Mouse (Mus musculus) kidney, adult 9 months (tissue): ENCODE data around the gene Ctsd.
A peak's percentile ranks its signal among the peaks of the same experiment; 100 is the strongest.
"Not testable (repeated sequence)": the region's sequence is repeated elsewhere in the genome, so short reads cannot be mapped to it uniquely, and the experiment has no call there.

Experiments
- DNase-seq: peaks from one replicate; pipeline ENCODE4 v3.0.0; 2022

Ctsd gene

GRCm38 (mm10) chr7:142373039-142373438 lies 14.8 kb downstream of the Ctsd start:
- no peak for DNase-seq

GRCm38 (mm10) chr7:142371768-142372661 lies 15.8 kb downstream of the Ctsd start:
- no peak for DNase-seq

DNA sequence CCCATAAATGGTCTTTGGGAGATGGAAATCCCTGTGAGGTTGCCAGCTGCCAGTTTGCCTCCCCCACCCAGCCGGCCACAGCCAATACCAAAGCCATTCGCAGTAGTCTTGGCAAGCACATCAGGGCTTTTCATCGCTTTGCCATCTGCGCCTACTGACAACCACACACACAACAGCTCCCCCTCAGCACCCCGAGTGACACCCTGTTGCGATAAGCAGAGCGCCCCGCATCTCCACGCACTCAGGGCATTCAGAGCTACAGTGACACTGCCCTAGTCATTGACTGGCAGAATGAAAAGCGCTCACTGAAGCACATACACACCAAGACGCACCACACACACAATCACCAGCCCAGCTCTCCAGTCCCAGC lies 16.5 kb downstream of the Ctsd start:
- no peak for DNase-seq

GRCm38 (mm10) chr7:142370937-142371336 lies 16.9 kb downstream of the Ctsd start:
- no peak for DNase-seq

- DNase-seq: no peak
Observed at GRCm38 (mm10) chr7:142369820-142370219, 18.0 kb downstream of the Ctsd start.

- no peak for DNase-seq
Observed at GRCm38 (mm10) chr7:142368856-142369255, 19.0 kb downstream of the Ctsd start.

DNA sequence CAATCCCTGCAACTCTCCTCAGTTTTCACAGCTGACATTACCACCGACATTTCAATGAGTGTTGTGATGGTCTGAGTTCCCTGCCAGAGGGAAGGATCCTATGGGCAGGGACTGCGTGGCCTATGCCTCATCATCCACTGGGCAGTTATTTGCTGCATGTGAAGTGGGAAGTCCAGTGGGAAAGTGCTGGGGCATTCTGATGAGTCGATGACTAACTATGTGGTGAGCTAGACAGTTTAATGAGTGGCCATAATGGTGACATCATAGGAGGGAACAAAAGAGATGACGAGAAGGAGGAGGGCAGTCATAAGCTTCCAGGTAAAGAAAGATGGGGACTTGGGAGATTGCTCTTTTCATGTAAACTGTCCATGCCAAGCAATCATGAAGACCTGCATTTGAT lies 24.7 kb downstream of the Ctsd start:
- no peak for DNase-seq

DNA sequence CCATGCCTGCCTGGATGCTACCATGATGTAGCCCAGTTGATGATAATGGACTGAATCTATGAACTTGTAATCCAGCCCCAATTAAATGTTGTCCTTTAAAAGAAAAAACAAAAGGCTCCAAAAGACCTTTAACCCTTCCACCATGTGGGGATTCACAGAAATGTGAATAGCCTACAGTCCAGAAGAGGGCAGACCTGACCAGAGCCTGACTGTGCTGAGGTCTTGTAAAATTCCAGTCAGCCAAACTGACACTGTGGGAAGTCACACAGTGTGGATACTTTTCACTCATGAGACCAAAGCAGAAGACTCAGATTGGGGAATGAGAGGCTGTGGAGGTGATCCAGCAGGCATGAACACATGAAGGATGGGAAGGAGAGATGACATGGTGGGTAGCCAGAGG lies 27.1 kb downstream of the Ctsd start:
- no peak for DNase-seq

- DNase-seq: no peak
Observed at GRCm38 (mm10) chr7:142359129-142359528, 28.7 kb downstream of the Ctsd start.

GRCm38 (mm10) chr7:142357566-142357965 lies 30.3 kb downstream of the Ctsd start:
- DNase-seq: no peak

- no peak for DNase-seq
Observed at GRCm38 (mm10) chr7:142354661-142355233, 33.1 kb downstream of the Ctsd start.

GRCm38 (mm10) chr7:142353854-142354253 lies 34.0 kb downstream of the Ctsd start:
- no peak for DNase-seq

- DNase-seq: no peak
Observed at GRCm38 (mm10) chr7:142351569-142351968, 36.3 kb downstream of the Ctsd start.

DNA sequence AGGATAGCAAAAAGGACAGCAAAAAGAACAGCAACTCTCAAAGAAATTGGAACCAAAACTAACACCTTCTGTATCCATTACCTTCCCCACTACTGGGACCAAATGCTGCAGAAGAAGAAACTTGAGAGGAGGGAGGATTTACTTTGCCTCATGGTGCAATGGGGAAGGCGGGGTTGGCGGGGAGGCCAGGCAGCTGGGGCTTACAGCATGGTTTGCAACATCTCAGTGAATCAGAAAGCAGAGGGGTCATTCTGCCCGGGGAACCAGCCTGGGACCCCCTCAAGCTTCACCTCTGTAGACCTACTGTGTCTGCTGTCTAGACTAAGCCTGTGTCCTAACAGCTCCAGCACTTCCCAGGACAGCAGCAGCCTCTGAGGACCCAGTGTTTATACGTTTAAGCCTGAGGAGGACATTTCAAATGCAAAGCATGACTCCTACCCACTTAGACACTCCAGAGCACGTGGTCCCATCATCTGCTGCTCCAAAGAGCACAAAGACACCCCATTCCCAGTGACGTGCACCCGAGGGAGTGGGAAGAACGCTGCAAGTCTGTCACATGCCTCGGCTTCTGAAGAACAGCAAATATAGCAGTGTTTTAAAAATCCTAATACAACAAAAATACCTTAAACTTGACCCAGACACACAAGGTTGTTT lies 38.4 kb downstream of the Ctsd start:
- DNase-seq: no peak

DNA sequence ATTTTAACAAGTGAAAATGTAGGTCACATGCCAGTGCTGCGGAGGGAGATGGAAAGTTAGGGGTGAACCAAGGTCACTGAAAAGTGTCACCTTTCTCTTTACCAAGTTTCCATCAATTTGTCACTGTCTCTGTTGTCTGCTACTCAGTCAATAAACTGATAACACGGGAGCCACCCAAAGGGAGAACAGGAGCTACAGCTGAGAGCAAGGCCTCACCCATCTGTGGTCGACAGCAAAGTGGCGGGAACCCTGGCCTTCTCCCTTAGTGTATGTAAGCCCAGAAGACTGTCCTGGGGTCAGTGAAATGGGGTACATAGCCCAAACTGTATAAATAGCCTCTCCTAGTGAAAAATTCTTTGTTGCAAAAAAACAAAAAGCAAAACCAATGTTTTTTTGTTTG lies 40.3 kb downstream of the Ctsd start:
- DNase-seq: no peak

- DNase-seq: no peak
Observed at GRCm38 (mm10) chr7:142342247-142342640, 45.6 kb downstream of the Ctsd start.

DNA sequence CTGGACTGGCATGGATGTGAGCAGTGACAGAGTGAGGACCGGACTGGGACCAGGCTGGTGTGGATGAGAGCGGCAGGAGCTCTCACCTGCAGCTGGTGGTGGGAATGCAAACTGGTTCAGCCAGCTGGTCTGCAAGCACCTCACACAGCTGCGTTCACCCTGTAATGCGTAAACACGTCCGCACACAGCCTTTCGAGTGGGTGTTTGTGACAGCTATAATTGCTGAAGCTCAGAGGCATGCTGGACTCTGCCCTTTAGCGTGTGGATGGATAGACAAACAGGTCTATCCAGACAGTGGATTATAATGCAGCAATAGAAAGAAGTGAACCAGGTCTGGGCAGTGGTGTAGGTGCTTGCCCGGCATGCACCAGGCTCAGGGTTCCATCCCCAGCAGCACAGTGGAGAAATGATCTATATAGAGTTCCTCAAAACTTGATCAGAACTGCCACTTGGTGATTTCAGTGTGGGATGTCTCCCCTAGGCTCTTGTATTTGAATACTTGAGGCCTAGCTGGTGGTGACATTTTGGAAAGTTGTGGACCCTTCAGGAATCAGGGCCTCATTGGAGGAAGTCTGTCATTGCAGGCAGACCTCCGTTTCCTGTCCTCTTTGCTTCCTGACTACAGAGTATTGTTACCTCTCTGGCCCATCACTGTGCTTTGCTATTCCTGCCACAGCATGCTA lies 46.1 kb downstream of the Ctsd start:
- no peak for DNase-seq

DNA sequence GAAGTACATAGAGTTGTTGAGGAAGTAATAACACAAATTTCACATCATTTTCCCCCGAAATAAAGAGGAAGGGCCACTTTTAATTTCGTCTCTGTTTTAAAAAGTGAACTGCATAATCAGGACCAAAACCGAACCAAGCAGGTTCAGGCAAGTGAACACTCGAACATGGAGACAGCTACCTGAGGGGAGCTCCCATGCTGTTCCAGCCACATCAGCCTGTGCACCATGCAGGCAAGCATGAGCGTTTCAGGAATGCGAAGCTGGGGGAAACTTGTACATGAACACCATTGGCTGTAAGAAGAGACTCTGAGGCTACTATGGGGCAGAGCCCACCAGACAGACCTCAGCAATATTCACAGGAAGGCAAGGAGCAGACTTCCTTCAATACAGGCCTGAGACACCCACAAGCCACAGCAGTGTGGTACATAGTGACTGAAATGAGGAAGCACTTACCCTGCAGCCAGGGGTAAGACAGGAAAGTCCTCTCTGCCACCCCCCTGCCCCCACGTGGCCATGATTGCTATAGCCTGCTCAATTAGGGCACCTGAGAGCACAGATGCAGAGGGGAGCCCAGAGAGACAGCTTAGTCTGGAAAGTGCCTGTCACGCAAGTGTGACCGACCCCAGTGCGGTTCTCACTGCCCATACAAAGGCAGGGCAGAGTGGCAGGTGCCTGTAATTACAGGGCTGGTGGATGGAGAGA lies 47.4 kb downstream of the Ctsd start:
- DNase-seq: no peak

- no peak for DNase-seq
Observed at GRCm38 (mm10) chr7:142335151-142335550, 52.7 kb downstream of the Ctsd start.

GRCm38 (mm10) chr7:142334246-142334645 lies 53.6 kb downstream of the Ctsd start:
- DNase-seq: peak; percentile 86

DNA sequence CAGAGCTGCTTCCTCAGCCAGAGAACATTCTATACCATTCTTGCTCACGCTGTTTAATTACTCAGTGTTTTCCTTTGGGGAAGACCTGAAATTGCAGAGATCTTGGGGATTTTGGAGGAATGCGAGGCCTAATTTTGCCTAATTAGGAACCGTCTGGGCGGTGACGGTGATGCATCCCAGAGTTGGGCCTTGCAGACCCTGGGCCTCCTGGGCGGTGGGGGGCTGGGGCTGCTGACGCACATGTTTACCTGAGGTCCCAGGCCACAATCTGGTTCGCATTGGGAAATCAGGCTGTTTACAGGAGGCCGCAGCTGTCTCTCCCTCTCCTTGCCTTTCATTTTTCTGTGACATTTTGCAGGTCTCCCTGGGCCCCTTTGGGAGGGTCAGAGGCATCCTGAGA lies 55.1 kb downstream of the Ctsd start:
- DNase-seq: not testable (repeated sequence)

DNA sequence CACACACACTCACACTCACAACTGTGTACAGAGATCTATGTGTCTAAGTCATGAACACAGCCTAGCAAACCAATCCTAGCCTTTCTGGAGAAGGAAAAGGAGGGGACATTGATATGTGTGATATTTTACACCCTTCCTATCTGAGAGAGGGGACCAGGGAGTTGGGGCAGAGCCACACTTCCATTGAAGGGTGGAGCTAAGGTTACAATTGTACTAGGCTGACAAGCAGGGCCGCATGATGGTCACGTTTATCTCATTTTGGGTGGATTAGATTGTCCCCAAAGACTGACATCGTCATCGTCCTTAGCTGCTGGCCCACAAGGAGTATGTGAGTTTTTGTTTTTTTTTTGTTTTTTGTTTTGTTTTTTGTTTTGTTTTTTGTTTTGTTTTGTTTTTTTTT lies 56.6 kb downstream of the Ctsd start:
- no peak for DNase-seq

DNA sequence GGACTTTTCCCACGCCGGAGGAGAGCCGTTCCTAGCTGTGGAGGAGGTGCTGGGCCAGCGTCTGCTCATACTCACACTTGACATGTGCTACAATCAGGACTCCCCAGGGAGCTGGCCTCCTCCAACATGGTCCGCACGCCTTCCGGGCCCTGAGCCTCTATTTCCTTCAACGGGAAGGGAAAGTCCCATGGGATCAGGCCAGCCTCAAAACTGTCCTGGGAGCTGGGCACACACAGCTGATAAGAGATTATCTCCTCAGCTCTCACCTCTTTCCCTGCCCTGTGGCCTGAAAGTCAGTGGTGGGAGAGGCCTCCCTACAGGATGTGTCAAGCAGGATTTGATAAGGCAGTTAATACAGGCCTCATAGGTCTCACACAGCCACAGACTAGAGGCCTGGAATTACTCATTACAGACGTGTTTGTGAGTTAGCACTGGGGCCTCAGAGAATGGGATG lies 57.5 kb downstream of the Ctsd start:
- peak; percentile 80 for DNase-seq
